Mouse (Mus musculus) c-Kit-positive CD71-negative TER-119-negative erythroid progenitor cells, embryonic 14.5 days (primary cell): Measurements from ENCODE around the gene Med11.
"Not testable (repeated sequence)": the region's sequence is repeated elsewhere in the genome, so short reads cannot be mapped to it uniquely, and the experiment has no call there.

Source experiments
- DNase-seq: peaks from one replicate; pipeline ENCODE4 v3.0.0-alpha.2; 2013; ENCODE audit warnings: low read depth

Med11 gene

GRCm38 (mm10) chr11:70451797-70452498 is at the start of gene Med11:
Med11 (plus strand) TSS chr11:70451919.
- peak; percentile 93 for DNase-seq

- DNase-seq = no peak
Observed at GRCm38 (mm10) chr11:70403598-70403997, 48.1 kb upstream of the Med11 start.

- DNase-seq = peak; percentile 84
Observed at GRCm38 (mm10) chr11:70409594-70410296, 42.0 kb upstream of the Med11 start, which contains the start of gene Pelp1. Pelp1 (minus strand) TSS chr11:70410031.

DNA sequence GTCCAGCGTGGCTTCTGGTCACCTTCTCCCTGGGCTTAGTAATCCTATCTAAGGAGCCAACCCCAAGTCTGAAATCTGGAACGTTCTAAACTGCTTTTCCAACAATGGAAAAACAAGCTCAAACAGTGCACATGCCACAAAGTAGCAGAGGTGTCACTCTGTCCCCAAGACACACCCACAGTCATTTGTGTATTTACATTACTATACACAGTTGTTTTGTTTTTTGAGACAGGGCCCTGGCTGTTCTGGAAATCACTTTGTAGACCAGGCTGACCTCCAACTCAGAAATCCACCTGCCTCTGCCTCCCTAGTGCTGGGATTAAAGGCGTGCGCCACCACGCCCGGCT is 41.4 kb upstream of the Med11 start:
- DNase-seq = no peak

DNA sequence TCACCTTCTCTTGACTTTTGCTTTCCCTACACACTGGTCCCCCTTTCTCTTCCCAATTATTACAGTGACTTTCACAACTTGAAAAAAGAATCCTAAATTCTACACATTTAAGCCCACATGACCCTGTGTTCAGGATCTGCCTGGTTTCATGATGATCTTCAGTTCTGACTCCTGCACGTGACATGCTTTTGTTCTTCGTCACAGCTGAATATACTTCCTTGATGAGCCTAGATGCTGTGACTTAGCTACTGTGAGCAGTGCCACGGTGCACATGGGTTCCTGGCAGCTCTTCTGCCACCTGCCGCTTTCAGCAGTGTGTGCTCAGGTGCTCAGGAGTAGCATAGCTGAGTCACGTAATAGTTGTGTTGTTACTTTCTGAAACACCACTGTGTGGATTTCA is 39.1 kb upstream of the Med11 start:
- no peak for DNase-seq

- DNase-seq = peak; percentile 80
Observed at GRCm38 (mm10) chr11:70413961-70414360, 37.8 kb upstream of the Med11 start.

- DNase-seq = no peak
Observed at GRCm38 (mm10) chr11:70418199-70418598, 33.5 kb upstream of the Med11 start.

DNA sequence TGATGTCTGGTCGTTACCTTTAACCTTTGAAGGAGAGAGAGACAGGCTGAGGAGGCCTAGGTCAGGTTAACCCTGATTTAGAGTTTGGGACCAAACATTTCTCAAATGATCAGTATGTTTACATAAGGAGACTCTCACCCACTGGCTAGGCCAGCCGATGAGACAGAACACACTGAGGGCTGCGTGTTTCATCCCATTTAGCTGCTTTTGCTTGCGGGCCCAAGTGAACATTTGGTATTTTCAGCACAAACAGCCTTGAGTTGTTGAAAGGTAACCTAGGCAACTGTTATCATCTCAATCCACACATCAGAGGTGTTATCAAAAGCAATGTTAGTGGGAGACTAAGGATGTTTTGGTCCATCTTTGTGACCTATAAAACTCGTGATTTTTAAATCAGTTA is 32.2 kb upstream of the Med11 start:
- no peak for DNase-seq

GRCm38 (mm10) chr11:70426598-70426997 is 25.1 kb upstream of the Med11 start:
- DNase-seq = not testable (repeated sequence)

DNA sequence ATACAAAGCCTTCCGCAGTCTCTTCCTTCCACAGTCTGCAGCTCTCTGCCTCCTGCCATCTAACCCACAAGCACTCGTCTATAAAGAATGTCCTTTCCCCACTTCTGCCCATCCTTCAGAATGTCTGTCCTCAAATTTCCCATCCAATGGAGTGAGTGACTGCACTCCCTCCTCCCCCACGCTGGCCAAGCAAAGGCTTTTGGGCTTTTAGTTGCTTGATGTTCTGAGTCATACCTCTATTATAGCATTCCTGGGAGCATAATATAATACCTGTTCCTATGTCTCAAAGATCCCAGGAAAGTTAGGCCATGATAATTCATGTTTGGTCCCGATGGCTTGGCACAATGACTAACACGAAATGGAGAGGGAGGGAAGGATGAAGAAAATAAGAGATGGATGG is 20.1 kb upstream of the Med11 start:
- DNase-seq = no peak

DNA sequence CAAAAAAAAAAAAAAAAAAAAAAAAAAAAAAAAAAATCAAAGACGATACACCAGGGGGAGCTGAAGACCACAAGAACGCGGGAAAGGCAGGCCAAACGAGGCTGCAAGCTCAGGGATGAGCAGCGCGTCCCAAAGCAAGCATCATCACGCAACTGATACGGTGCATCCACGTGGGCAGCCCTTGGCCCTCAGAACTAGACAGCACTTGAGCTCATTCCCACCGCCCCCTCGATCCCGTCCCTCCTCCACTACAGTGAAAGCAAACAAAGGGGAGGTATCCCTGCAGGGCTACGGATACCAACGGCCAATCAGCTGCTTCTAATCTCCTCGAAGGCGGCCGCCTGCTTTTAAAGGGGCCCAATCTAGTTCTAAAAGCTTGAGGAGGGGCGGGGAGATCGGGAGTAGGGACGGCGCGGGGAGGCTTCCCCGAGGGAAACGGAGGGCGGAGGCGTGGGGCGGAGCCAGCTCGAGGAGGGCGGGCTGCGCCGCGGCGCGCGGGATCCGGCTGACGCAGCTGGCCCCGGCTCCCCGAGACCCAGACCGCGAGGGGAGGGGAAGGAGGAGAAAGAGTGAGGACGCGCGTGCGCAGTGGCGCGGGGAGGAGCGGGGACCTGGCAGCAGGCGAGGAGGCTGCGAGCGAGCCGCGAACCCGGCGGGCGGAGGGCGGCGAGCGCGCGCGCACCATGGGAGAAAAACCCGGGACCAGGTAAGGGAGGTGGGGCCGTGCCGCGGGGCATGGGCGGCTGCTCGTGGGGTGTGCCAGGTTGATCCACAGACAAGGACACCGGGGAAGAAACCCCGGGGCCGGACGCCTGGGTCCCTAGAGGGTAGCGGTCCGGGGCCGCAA is 19.4 kb upstream of the Med11 start, which contains the start of gene Arrb2:
Gene Arrb2 (plus strand): TSS at position 588 of the 847 bp plus-strand sequence.
- peak; percentile 92 for DNase-seq

GRCm38 (mm10) chr11:70432895-70433568 is 18.7 kb upstream of the Med11 start:
- no peak for DNase-seq

DNA sequence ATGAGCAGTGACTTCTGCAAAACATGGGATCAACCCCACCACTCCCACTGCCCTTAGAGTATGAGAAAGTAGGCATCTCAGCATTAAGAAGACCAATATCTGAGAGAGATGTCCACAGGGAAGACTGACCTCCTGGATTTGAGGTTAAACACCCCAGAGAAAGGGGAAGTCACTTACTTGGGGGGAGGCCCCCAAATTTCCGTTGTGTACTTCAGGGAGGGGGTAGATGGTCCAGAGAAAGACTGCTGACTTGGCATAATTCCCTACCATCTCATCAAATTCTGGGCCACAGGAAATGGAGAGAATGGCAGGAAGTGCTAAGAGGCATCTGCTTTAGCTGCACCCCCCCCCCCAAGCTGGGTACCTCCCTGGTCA is 18.2 kb upstream of the Med11 start:
- no peak for DNase-seq

GRCm38 (mm10) chr11:70433951-70434350 is 17.8 kb upstream of the Med11 start:
- no peak for DNase-seq

GRCm38 (mm10) chr11:70435476-70435875 is 16.2 kb upstream of the Med11 start:
- no peak for DNase-seq

- DNase-seq = no peak
Observed at GRCm38 (mm10) chr11:70437426-70437825, 14.3 kb upstream of the Med11 start.

DNA sequence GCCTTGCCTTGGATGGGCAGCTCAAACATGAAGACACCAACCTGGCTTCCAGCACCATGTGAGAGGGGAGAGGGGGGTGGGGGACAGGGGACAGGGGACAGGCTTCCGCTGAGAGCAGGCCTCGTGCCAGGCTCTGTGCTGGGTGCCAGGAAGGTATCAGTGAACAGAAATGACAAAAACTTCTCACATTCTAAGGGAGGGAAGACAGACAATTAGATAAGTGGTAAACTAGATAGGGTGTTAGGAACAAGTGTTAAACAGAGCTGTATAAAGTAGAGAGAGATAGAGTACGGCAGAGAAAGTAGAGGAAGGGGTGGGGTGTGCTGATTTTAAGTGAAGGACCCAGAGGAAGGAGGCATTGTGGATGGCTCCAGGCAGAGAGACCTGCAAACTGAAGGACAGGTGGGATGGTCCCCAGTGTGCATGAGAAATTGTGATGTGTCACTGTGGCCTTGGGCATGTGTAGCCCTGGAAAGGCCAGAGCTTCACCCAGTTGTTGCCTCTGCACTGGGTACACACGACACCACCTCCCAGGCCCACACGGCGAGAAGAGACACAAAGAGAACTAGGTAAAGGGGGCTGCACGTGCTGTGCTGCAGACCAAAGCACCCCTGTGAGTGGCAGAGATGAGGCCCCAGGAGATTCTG is 12.9 kb upstream of the Med11 start:
- no peak for DNase-seq

DNA sequence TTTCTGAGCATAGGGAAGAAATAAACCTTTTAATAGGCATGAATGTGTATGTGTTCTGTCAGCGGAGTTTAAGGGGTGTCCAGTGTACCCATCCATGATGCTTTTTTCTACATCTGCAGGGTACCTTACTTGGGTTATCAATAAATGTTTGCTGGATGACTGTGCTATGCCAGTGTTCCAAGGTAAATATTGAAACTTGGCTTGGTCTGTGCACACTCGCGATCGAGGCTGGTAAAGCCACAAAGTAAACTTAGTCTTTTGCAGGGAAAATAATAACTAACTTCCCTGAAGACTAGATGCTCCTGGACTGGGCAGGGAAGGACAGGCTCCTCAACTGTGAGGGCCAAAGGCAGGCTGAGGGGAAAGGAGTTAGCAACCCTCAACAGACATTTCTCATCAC is 11.1 kb upstream of the Med11 start:
- no peak for DNase-seq

DNA sequence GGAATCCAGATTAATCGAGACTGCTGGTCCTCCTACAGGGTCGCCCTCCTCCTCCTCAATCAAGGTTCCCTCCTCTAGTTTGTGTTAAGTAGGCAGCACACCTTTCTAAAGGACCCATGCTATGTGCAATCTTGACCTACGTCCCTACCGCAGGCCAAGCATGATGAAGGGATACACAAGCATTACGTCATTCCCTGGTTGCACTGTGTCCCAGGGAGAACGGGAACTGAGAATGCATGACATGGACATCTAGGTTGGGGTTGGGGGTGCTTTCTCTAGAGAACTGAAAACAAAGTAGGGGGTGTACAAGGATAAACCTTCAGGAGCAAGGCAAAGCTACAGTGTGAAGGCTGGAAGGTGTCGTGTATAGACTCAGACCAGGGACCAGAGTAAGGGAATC is 9.8 kb upstream of the Med11 start:
- no peak for DNase-seq

- no peak for DNase-seq
Observed at GRCm38 (mm10) chr11:70443964-70444363, 7.8 kb upstream of the Med11 start.

DNA sequence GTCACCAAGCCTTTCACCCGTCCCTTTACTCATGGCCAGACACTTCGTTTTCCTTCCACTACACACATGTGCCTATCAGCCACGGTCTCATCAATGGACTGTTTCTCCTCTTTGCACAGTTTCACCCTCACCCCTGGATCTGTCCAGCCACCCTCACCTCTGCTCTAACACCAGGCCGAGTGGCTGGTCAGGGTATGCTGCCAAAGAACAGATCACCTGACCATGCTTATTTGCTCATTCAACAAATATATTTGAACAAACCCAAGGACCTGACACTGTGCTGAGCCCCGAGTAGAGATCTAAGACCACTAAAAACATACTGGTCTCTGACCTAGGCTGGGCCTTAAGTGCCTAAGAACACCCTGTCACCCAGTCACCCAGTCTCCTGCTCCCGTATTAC is 7.1 kb upstream of the Med11 start:
- no peak for DNase-seq

- no peak for DNase-seq
Observed at GRCm38 (mm10) chr11:70446756-70447155, 5.0 kb upstream of the Med11 start.
